Mouse (Mus musculus) adrenal gland, postnatal 14 days (tissue): Measurements from ENCODE around the gene Clic6. TPM values are rescaled to one million over a fixed set of nuclear protein-coding genes. Genes with fewer than 3 reads are reported as not detected.

ENCODE experiments used
- DNase-seq: peaks from one replicate; pipeline ENCODE4 v3.0.0; 2021; ENCODE audit warnings: mixed read lengths
- total RNA-seq: library from RNA; stranded (reverse); gene quantifications from 2 replicates; pipeline ENCODE4 v1.2.3, GENCODE M21; 2021

Gene Clic6
- total RNA-seq, 1 experiment from 2014 or later, result 0.70 TPM

DNA sequence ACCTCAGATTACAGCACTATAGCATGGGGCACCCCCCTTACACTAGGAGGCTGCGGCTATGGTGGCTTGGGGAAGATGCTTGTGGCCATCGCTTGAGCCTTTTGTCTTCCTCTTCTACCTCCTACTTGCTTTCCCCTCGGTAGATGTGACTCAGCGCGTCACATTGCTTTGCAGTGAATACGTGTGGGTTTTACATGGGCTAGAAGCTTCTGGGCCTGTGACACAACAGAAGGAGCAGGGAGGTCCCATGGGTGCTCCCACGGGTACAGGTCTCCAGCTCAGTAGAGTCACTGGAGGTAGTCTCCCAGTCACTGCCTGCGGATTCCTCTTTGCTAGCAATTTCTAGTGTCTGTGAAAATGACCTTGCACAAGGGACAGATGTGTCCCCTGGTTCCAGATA is 39.1 kb downstream of the Clic6 start:
- no peak for DNase-seq

DNA sequence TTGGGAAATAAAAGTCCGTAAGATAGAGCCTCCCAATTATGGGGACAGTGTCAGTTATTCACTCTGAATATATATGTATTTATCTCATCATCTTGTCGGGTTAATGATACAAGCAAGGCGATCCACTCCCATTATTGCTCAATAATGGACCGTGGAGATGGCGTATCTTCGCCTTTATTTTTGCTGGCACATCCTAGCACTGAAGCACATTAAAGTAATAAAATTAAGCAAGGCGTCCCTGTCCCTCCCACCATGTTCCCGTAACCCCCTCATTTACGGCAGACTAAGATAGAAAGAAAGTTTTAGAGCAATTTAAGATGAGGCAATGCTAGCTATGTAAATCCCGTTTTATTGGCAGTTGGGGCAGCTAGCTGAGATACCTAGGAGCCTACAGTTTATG is 40.4 kb downstream of the Clic6 start:
- DNase-seq, result no peak

DNA sequence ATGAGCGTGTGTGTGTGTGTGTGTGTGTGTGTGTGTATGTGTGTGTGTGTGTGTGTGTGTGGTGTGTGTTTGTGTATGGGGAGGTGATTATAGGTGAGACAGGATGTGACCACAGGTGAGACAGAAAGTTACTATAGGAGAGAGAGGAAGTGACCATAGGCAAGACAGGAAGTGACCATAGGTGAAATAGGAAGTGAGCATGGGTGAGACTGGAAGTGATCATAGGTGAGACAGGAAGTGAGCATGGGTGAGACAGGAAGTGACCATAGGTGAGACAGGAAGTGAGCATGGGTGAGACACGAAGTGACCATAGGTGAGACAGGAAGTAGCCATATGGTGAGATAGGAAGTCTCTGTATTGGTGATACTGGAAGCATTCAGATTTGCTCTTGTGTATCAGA is 49.7 kb downstream of the Clic6 start:
- DNase-seq, result no peak

DNA sequence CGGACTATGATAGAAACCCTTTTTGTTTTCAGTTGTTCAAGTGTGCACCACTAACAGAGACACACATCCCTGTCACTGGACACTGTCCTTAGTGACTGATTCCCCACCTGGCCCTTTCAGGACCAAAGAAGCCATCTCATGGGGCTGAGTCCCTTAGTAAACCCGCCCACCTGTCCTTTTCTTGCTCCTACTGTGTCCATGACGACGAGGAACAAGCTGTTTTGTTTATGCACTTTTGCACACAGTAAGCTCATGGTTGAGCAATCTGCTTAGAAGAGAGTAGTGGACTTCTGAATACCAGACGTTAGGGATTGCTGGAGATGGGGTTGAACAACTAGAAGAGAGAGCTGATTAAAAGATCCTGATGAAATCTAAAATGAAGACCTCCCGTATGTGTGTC is 52.8 kb downstream of the Clic6 start:
- no peak for DNase-seq

DNA sequence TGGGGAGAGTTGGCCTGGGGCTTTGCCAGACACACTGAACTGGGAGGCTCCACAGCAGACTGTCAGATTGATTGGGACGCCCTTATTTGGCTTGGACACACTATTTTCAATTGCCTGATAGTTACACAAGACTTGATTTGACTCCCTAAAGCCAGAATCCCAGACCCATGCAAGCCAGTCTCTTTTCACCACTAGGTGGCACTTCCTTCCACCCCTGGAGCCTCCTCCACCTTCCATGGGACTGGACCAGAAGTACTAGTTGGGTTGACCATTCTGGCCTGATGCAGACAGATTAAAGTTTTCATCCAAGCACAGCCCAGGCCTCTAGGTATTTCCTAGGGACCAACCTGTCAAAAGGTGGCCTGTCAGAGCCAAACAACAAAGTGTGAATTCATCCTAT is 58.7 kb downstream of the Clic6 start:
- peak; percentile 61 for DNase-seq

DNA sequence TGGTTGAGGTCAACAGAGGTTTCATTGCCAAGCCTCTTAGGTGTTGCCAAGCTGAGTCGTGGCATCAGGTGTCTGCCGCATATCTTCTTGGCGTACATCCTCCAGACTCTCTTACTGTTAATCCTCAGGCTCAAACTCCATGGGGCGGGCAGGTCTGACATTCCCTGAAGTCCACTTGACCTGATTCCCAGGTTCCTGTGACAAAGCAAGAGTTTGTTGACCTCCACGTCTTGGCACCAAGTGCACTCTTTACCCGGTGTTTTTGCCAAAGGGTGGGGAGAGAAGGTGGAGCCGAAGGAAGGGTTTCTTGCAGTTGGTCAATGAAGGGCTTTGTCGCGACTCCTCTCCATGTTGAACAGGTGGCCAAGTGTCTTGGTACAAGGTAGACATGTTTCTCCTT is 63.1 kb downstream of the Clic6 start:
- no peak for DNase-seq

DNA sequence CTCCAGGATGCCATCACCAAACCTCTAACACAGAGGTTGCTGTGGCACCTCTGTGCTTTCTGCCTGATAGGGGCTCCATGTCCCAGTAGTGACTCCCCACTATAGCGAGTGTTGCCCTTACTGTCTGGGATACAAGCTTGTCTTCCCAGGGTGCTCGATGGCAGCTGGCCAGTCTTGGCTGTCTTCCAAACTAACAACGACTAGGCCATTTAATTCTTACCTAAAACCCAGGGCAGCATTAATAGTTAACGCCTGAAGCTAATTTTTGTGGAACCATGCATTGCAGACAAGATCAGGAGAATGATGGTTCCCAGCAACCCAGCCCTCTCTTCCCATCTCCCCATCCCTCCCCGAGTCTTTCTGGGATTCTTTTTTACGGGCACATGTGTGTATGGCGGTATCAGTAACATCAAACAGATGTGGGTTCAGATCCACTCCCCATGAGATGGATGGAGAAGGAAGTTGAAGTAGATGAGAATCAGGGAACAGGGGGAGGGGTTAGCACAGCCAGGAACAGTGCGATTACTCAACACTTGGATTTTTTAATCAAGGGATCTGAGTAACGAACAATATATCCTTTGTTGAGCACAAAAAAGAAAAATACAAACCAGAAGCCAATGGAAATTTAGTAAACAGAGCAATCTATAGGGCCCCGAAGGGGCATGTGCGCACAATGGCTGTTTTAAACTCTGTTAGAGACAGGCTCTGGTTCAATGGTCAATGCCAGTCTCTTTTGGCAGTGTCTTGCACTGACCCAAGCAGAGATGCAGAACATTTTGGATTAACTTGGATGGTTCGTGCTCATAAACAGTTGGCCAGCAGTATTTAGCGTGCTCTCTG is 66.0 kb downstream of the Clic6 start:
- DNase-seq, result no peak

DNA sequence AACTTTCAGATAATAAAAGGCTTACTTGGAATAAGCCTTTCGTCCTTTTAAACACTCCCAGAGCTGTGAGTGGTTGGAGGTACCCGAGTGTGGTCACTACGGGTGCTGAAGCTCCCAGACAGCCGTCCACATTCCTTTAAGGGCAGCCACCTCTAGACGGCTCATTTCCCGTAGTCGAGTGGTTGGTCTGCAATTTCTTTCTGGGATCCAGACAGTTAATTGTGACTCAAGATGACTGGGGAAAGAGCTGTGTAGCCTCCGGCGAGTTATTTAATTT is 66.5 kb downstream of the Clic6 start:
- no peak for DNase-seq

DNA sequence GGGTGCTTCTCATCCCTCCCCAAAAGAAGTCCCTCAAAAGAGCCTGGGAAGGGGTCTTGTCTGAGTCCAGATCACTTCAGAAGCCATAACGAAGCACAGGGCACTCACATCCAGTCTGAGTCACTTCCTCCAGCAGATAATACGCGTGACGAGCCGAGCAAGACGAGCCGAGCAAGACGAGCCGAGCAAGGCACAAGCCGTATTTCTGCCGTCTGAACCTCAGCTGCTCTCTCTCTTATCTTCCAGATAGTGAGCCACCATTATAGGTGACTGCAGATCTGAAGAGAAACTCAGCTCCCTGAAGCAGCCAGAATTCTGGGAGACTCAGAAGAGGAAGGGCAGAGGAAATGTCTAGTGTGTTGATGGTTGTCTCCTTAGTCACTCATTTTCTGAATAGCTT is 67.3 kb downstream of the Clic6 start:
- no peak for DNase-seq

DNA sequence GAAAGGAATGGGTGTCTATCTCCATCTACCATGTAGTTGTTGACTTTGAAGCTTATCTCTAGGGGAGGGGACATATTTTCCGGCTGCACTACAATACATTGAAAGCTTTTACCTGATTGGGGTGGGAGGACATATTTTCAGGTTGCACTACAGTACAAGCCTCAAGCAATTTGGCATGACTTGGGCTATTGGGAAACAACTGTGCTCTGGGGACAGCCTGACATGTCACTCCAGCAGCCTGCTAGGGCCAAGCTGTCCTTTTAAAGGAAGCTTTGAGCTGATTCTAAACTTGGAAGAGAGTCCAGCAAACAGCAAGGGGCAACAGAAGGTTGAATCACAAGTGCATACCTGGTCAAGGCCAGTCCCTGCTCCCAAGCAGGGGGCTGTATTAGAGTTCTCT is 69.5 kb downstream of the Clic6 start:
- peak; percentile 46 for DNase-seq

DNA sequence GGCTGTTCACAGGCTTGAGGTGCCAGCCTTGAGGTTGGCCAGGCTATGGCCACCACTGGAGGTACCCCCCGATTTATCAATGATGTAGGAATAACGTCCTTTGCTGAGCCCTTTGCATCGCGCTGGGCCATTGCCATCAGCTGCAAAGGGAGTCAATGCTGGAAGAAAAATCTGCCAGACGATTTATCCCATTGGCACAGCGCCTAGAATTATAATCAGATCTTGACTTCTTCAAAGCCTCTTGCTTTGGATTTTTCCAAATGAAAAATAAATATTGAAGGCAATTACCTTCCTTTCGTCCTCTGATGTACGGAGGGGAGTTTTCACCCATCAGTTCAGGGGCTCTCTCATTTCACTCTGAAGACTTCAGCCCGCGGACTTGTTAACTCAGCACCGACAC is 79.8 kb downstream of the Clic6 start:
- DNase-seq, result peak; percentile 18

DNA sequence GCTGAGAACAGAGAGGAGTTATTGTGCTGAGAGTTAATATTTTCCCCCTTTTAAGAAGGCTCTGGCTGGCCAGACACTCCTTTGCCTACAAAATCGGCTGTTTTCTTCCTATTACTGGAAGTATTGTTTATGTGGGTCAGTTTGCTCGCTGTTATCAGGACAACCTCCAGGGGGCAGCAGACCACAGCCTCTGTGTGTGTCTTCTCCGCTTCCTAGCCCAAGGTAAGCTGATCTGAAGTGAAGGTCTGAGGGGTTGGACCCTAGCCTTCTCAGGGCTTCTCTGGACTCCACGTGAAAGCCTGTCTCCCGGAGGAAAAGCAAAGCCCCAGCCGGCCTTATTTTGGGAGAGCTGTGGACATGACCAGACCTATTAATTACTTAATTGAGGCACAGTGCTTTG is 80.2 kb downstream of the Clic6 start:
- DNase-seq, result peak; percentile 86

DNA sequence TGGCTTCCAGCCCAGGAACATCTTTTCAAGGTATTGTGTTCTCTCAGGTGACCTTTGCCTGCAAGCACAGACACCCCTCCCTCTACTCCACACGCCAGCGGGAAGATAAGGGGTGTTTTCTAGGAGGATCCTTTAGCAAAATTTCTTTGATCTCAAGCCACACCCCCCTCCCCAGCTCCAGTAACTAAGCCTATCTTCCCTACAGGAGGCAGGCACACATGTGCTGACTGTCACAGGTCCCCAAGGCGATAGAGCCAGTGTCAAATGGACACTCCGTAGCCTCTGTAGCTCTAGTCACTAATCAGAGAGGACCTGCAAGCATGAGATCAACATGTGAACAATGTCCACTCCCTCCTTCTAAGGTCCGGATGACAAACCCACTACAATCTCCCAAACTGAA is 80.6 kb downstream of the Clic6 start:
- peak; percentile 9 for DNase-seq

DNA sequence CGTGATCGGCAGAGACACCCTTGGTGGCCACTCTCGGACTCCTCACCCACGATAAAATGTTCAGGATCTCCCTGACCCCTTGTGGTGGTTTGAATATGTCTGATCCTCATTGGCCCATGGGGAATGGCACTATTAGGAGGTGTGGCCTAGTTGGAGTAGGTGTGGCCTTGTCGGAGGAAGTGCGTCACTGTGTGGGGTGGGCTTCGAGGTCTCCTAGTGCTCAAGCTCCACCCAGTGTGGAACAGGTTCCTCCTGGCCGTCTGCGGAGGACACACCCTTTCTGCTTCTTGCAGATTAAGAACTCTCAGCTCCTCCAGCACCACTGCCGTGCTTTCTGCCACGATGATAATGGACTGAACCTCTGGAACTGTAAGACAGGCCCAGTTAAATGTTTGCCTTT is 85.7 kb downstream of the Clic6 start:
- no peak for DNase-seq

DNA sequence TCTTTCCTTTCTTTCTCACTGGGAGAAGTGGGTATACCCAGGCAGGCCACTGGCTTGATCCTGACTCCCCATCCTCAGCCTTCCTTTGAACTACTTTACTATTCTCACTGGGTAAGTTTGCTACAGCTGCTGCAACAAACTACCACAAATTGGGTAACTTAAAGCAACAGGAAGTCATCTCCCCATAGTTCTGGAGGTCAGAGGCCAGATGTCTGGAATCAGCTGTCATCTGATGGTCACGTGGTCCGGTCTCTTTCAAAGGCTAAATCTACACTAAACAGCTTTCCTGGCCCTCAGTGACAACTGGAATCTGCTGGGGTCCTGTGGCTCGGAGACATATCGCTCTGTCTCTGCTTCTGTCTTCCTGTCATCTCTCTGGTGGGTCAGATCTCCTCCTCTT is 87.7 kb downstream of the Clic6 start:
- no peak for DNase-seq

DNA sequence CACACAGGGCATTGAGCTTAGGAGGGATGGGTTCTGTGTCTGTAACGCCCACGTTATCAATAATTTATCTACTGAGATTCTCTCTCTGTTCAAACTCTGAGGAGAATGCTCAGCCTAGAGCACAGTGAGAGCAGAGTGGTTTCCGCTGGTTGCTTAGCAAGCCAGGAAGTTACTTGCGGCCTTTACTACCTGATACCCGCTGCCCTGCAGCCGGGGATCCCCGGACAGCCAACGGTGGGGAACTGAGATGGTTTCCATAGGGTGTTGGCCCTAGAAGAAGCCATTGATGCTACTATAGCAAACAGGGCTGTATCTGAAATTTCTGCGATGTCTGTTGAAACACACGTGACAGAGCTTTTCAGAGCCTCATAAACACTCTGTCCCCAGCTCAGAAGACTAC is 90.3 kb downstream of the Clic6 start:
- DNase-seq, result no peak

DNA sequence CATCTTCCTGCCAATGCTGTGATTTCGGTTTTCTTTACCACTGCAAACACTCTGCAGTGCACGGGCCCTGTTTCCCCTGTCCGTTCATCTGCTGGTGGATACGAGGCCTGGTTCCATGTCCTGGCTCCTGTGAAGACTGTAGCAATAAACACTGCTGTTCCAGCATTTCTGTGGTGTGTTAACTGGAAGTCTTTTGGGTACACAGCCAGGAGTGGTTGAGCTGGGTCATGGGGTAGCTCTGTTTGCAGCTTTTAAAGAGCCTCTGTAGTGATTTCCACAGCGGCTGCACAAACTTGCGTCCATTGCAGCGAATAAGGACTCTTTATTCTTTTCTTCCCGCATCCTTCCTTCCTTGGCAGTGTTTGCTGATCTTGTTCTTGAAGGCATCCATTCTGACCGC is 91.8 kb downstream of the Clic6 start:
- no peak for DNase-seq

DNA sequence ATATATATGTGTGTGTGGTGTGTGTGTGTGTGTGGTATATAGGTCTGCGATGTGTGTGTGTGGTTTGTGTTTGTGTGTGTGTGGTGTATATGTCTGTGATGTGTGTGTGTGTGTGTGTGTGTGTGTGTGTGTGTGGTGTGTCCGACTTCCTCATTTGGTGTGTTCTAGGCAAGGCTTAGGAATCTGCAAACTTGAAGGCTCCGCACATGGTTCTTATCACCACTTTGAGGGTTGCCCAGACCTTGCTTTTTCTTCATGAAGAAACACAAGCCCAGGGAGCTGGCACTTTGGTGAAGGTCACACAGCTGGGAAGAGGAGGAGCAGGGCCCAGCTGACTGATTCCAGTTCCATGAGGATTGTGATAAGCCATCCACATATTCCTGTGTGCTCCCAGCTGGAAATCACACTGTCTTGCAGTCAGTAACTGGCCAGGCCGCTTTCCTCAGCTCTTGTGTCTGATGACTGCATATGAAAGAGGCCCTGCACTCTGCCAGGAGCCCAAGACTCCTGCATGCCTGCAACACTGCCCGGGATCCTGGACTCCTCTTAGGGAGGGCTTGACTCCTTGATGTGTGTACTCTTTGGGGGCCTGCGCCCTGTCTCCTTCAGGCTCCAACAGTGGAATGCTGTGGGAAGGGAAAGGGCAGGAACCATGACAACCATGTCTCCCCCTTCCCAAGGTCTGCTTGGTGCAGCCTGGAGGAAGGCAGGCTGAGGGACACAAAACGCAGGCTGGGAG is 93.5 kb downstream of the Clic6 start:
- peak; percentile 42 for DNase-seq

DNA sequence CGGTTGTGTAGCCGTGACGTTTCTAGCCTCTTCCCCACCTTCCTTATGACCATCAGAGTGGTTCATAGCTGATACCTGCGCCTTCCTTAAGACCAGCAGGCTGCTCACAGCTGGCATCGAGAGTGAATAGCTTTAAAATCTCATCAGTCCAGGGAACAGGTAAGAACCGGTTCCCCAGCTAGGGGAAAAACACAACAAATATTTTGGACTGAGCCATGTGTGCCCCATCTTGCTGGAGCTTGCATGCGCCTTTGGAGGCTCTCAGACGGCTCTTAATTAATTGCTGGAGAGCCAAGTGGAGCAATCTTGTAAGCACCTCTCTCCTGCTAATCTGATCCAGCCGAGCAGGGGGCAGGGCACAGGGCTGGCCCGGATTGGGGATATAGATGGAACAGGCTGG is 95.4 kb downstream of the Clic6 start:
- DNase-seq, result no peak

DNA sequence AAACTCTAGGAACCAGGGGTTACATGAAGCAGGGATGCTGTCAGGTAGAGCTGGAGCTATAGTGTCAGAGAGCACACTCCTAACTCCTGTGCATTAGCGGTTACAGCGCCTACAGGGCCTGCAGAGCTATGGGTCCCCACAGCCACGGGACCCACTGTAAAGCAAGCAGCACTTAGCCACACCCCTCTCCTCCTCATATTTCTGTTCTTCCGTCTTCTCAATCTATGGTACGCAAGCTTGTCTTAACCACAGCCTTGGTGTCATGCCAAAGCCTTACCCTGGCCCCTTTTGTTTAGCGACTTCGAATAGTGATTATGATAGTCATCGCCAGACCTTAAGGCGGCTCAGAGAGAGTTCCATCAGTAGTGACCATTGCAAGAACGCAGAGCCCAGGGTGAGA is 96.2 kb downstream of the Clic6 start:
- no peak for DNase-seq

DNA sequence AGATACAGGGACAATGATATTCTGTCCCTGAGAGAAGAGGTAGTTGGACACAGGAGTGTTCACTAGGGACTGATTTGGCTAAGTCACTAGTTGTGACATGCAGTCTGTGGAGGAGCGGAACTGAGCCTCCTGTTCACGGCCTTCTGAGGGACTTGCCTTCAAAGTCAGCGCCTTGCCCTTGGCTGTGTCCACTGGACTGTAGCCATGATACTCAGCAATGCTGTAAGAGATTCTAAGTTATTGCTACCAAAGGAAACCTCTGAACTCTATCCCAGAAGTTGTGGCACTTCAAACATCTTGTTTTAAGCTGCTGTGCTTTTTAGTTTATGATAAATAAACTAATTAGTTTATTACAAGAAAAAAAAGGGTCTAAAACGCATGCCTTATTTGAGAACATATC is 102.3 kb downstream of the Clic6 start:
- DNase-seq, result peak; percentile 55
